Mouse (Mus musculus): Measurements from ENCODE around the gene Dcun1d1. TPM values are rescaled to one million over a fixed set of nuclear protein-coding genes. Genes with fewer than 3 reads are reported as not detected.

The Dcun1d1 gene
- 6.2 TPM for polyA plus RNA-seq (2015; fragmentation: Illumina TruSeq; extraction: RNeasy Lipid Tissue Mini Kit (QIAGEN cat#74804); ENCODE audit: insufficient read depth, low read depth, low replicate concordance)

GRCm38 (mm10) chr3:35937345-35937744 is at the start of gene Dcun1d1:
Gene Dcun1d1, minus strand, starts transcription at chr3:35937445.

Other genes with a start within 250 kb of the Dcun1d1 start
- 11.0 TPM for gene Atp11b, start 183.3 kb downstream of the Dcun1d1 start, polyA plus RNA-seq (2015; fragmentation: Illumina TruSeq; extraction: RNeasy Lipid Tissue Mini Kit (QIAGEN cat#74804); ENCODE audit: insufficient read depth, low read depth, low replicate concordance)
- gene Mccc1, start 63.2 kb upstream of the Dcun1d1 start, polyA plus RNA-seq (2015; fragmentation: Illumina TruSeq; extraction: RNeasy Lipid Tissue Mini Kit (QIAGEN cat#74804); ENCODE audit: insufficient read depth, low read depth, low replicate concordance), result 13.6 TPM
- not detected for gene Ccdc144b, start 116.1 kb upstream of the Dcun1d1 start, polyA plus RNA-seq (2015; fragmentation: Illumina TruSeq; extraction: RNeasy Lipid Tissue Mini Kit (QIAGEN cat#74804); ENCODE audit: insufficient read depth, low read depth, low replicate concordance)
- gene Acad9, start 128.5 kb upstream of the Dcun1d1 start, polyA plus RNA-seq (2015; fragmentation: Illumina TruSeq; extraction: RNeasy Lipid Tissue Mini Kit (QIAGEN cat#74804); ENCODE audit: insufficient read depth, low read depth, low replicate concordance), result 7.9 TPM
- 1.1 TPM for gene D3Ertd254e, start 213.6 kb upstream of the Dcun1d1 start, polyA plus RNA-seq (2015; fragmentation: Illumina TruSeq; extraction: RNeasy Lipid Tissue Mini Kit (QIAGEN cat#74804); ENCODE audit: insufficient read depth, low read depth, low replicate concordance)

Data from pancreas, adult 10 weeks (tissue).